Mouse (Mus musculus): ENCODE data around the gene Tead1. TPM values are rescaled to one million over a fixed set of nuclear protein-coding genes. Genes with fewer than 3 reads are reported as not detected.

Tead1 gene
- polyA plus RNA-seq, 2 experiments: 0.75 to 1.1 TPM

GRCm38 (mm10) chr7:112706756-112707155 lies 27.6 kb downstream of the Tead1 start:
- Histone ChIP-seq H3K27me3 (ENCODE audit: control insufficient read depth, insufficient read depth, low read length) (no peaks in the 10 kb centered on the region), H3K9ac (replicated peaks) (no peak overlapping the region), H3K36me3 (replicated peaks; ENCODE audit: control insufficient read depth, insufficient read depth, low read depth) (no peaks in the 10 kb centered on the region), H3K9me3 (ENCODE audit: control insufficient read depth, low read length) (no peaks in the 10 kb centered on the region), H3K4me2 (ENCODE audit: low read depth) (no peak overlapping the region), H3K4me3 (ENCODE audit: insufficient read depth in 1 of 2, low read depth in 2 of 2, low read length in 2 of 2) (no peak overlapping the region), H3K4me1 (replicated peaks; ENCODE audit: control insufficient read depth in 2 of 2, insufficient read depth in 2 of 2, low read length in 1 of 2) (no peaks in the 10 kb centered on the region), H3K27ac (no peak overlapping the region)
- no peak for ATAC-seq (ENCODE audit: insufficient read depth)
- no peak for TF ChIP-seq EP300 (IDR thresholded peaks at IDR 0.05; ENCODE audit: low read depth)
- TF ChIP-seq CTCF (IDR thresholded peaks at IDR 0.05; ENCODE audit: low read depth): no peak
- DNase-seq (ENCODE audit: low read depth in 3 of 3, low spot score in 3 of 3): no peak
- WGBS (ENCODE audit: insufficient replicate concordance): 36% methylated on average over 3 of the region's 4 CpGs

GRCm38 (mm10) chr7:112710409-112711107 lies 31.4 kb downstream of the Tead1 start:
- no peak for ATAC-seq (ENCODE audit: insufficient read depth)
- Histone ChIP-seq H3K9ac (replicated peaks) (no peak overlapping the region), H3K4me1 (replicated peaks; ENCODE audit: control insufficient read depth in 2 of 2, insufficient read depth in 2 of 2, low read length in 1 of 2) (no peaks in the 10 kb centered on the region; a peak in 1 of 4 replicates), H3K27me3 (ENCODE audit: control insufficient read depth, insufficient read depth, low read length) (no peaks in the 10 kb centered on the region), H3K4me2 (ENCODE audit: low read depth) (no peak overlapping the region), H3K4me3 (ENCODE audit: insufficient read depth in 1 of 2, low read depth in 2 of 2, low read length in 2 of 2) (no peak overlapping the region), H3K9me3 (ENCODE audit: control insufficient read depth, low read length) (no peaks in the 10 kb centered on the region), H3K27ac (no peak overlapping the region), H3K36me3 (replicated peaks; ENCODE audit: control insufficient read depth, insufficient read depth, low read depth) (no peaks in the 10 kb centered on the region)
- no peak for DNase-seq (ENCODE audit: low read depth in 3 of 3, low spot score in 3 of 3)
- TF ChIP-seq EP300 (IDR thresholded peaks at IDR 0.05; ENCODE audit: low read depth) (no peak), CTCF (IDR thresholded peaks at IDR 0.05; ENCODE audit: low read depth) (no peak)
- 64% methylated on average over 7 of the region's 7 CpGs for WGBS (ENCODE audit: insufficient replicate concordance)

- peaks cover 0 to 6% of the 10 kb centered on the region in 2 experiments; a peak in 1 of 4 replicates for H3K4me1 ChIP-seq (replicated peaks; ENCODE audit: control insufficient read depth in 2 of 2, insufficient read depth in 2 of 2, low read length in 1 of 2)
- H3K36me3 ChIP-seq (replicated peaks; ENCODE audit: control insufficient read depth, insufficient read depth, low read depth): no peaks in the 10 kb centered on the region
- no peaks in the 10 kb centered on the region for H3K9me3 ChIP-seq (ENCODE audit: control insufficient read depth, low read length)
- H3K9ac ChIP-seq (replicated peaks): no peak overlapping the region
- no peaks in the 10 kb centered on the region for H3K27me3 ChIP-seq (ENCODE audit: control insufficient read depth, insufficient read depth, low read length)
- no peak for TF ChIP-seq EP300 (IDR thresholded peaks at IDR 0.05; ENCODE audit: low read depth)
- TF ChIP-seq CTCF (IDR thresholded peaks at IDR 0.05; ENCODE audit: low read depth): no peak
- H3K4me2 ChIP-seq (ENCODE audit: low read depth): no peak overlapping the region
- H3K4me3 ChIP-seq (ENCODE audit: insufficient read depth in 1 of 2, low read depth in 2 of 2, low read length in 2 of 2): no peak overlapping the region
- ATAC-seq (ENCODE audit: insufficient read depth): no peak
- H3K27ac ChIP-seq: no peak overlapping the region
- no peak for DNase-seq (ENCODE audit: low read depth in 3 of 3, low spot score in 3 of 3)
- WGBS (ENCODE audit: insufficient replicate concordance): 23% methylated on average over 5 of the region's 5 CpGs
Observed at GRCm38 (mm10) chr7:112711977-112712376, 32.9 kb downstream of the Tead1 start.

GRCm38 (mm10) chr7:112713509-112713908 lies 34.4 kb downstream of the Tead1 start:
- ATAC-seq (ENCODE audit: insufficient read depth): no peak
- Histone ChIP-seq H3K9me3 (ENCODE audit: control insufficient read depth, low read length) (no peaks in the 10 kb centered on the region), H3K27me3 (ENCODE audit: control insufficient read depth, insufficient read depth, low read length) (no peaks in the 10 kb centered on the region), H3K9ac (replicated peaks) (no peak overlapping the region), H3K4me1 (replicated peaks; ENCODE audit: control insufficient read depth in 2 of 2, insufficient read depth in 2 of 2, low read length in 1 of 2) (peaks cover 0 to 6% of the 10 kb centered on the region in 2 experiments; a peak in 1 of 4 replicates), H3K27ac (no peak overlapping the region), H3K36me3 (replicated peaks; ENCODE audit: control insufficient read depth, insufficient read depth, low read depth) (no peaks in the 10 kb centered on the region), H3K4me3 (ENCODE audit: insufficient read depth in 1 of 2, low read depth in 2 of 2, low read length in 2 of 2) (no peak overlapping the region), H3K4me2 (ENCODE audit: low read depth) (no peak overlapping the region)
- no peak for TF ChIP-seq EP300 (IDR thresholded peaks at IDR 0.05; ENCODE audit: low read depth)
- TF ChIP-seq CTCF (IDR thresholded peaks at IDR 0.05; ENCODE audit: low read depth): no peak
- no peak for DNase-seq (ENCODE audit: low read depth in 3 of 3, low spot score in 3 of 3)
- 32% methylated on average over 5 of the region's 5 CpGs for WGBS (ENCODE audit: insufficient replicate concordance)

- Histone ChIP-seq H3K9me3 (ENCODE audit: control insufficient read depth, low read length) (no peaks in the 10 kb centered on the region), H3K36me3 (replicated peaks; ENCODE audit: control insufficient read depth, insufficient read depth, low read depth) (no peaks in the 10 kb centered on the region), H3K4me2 (ENCODE audit: low read depth) (no peak overlapping the region), H3K4me3 (ENCODE audit: insufficient read depth in 1 of 2, low read depth in 2 of 2, low read length in 2 of 2) (no peak overlapping the region), H3K9ac (replicated peaks) (no peak overlapping the region), H3K4me1 (replicated peaks; ENCODE audit: control insufficient read depth in 2 of 2, insufficient read depth in 2 of 2, low read length in 1 of 2) (peaks cover 0 to 6% of the 10 kb centered on the region in 2 experiments; a peak in 1 of 4 replicates), H3K27ac (no peak overlapping the region), H3K27me3 (ENCODE audit: control insufficient read depth, insufficient read depth, low read length) (no peaks in the 10 kb centered on the region)
- no peak for ATAC-seq (ENCODE audit: insufficient read depth)
- 55% methylated on average over 6 of the region's 6 CpGs for WGBS (ENCODE audit: insufficient replicate concordance)
- TF ChIP-seq EP300 (IDR thresholded peaks at IDR 0.05; ENCODE audit: low read depth): no peak
- no peak for TF ChIP-seq CTCF (IDR thresholded peaks at IDR 0.05; ENCODE audit: low read depth)
- no peak for DNase-seq (ENCODE audit: low read depth in 3 of 3, low spot score in 3 of 3)
Observed at GRCm38 (mm10) chr7:112714783-112715182, 35.7 kb downstream of the Tead1 start.
